Mouse (Mus musculus) midbrain, embryonic 14.5 days (tissue): Measurements from ENCODE around the gene Kansl1. TPM values are rescaled to one million over a fixed set of nuclear protein-coding genes. Genes with fewer than 3 reads are reported as not detected.

ENCODE experiments used
- ATAC-seq: fragments of 200-750 bp; cut with Nextera tagmentation; 2 replicates; pipeline ENCODE4 v1.8.0; 2017; ENCODE audit warnings: moderate number of reproducible peaks, moderate library complexity; ENCODE audit not compliant: low FRiP score, low TSS enrichment
- DNase-seq: peaks from one replicate; pipeline ENCODE4 v3.0.0-alpha.2; 2015
- H3K27ac ChIP-seq: fragments of 300-500 bp; sonication (generic); replicated peaks from 2 replicates; pipeline ENCODE4 v1.5.1; 2014; ENCODE audit warnings: mild to moderate bottlenecking, low read depth, low read length, moderate library complexity
- H3K27me3 ChIP-seq: fragments of 300-500 bp; sonication (generic); 2 replicates; pipeline ENCODE4 v1.6.1; 2014; ENCODE audit warnings: low read length, control low read depth, mixed read lengths; ENCODE audit not compliant: control insufficient read depth, insufficient read depth
- H3K36me3 ChIP-seq: fragments of 300-500 bp; sonication (generic); 2 replicates; pipeline ENCODE4 v1.6.1; 2014; ENCODE audit warnings: low read length, control low read depth; ENCODE audit not compliant: control insufficient read depth, insufficient read depth
- H3K4me1 ChIP-seq: fragments of 300-500 bp; sonication (generic); 2 replicates; pipeline ENCODE4 v1.6.1; 2014; ENCODE audit warnings: mild to moderate bottlenecking, antibody characterized with exemption, low read length, control low read depth; ENCODE audit not compliant: control insufficient read depth, insufficient read depth
- H3K4me2 ChIP-seq: fragments of 300-500 bp; sonication (generic); 2 replicates; pipeline ENCODE4 v1.6.1; 2014; ENCODE audit warnings: mild to moderate bottlenecking, low read length, moderate library complexity
- H3K4me3 ChIP-seq: fragments of 300-500 bp; sonication (generic); replicated peaks from 2 replicates; pipeline ENCODE4 v1.5.1; 2014; ENCODE audit warnings: low read depth, low read length
- H3K9ac ChIP-seq: fragments of 300-500 bp; sonication (generic); replicated peaks from 2 replicates; pipeline ENCODE4 v1.6.1; 2014; ENCODE audit warnings: mild to moderate bottlenecking, low read length, moderate library complexity
- H3K9me3 ChIP-seq: fragments of 300-500 bp; sonication (generic); 2 replicates; pipeline ENCODE4 v1.6.1; 2016; ENCODE audit warnings: low read length, control low read depth, mixed read lengths; ENCODE audit not compliant: control insufficient read depth
- WGBS: fragments of 180-500 bp; shearing (Covaris S2); extraction: QIAGEN DNeasy Blood & Tissue Kit; methylation state at CpG from one replicate; pipeline ENCODE4 v1.1.7; 2014; 5-methylcytosine and 5-hydroxymethylcytosine counted together
- polyA plus RNA-seq: library from polyadenylated mRNA; unstranded; fragments of >200 nt; fragmentation: Nextera tagmentation; extraction: Ambion mirVana; gene quantifications from 2 replicates; pipeline ENCODE4 v1.2.1, GENCODE M21; 2014

Kansl1 gene
- polyA plus RNA-seq, 1 experiment from 2014 or later: 39.2 TPM

DNA sequence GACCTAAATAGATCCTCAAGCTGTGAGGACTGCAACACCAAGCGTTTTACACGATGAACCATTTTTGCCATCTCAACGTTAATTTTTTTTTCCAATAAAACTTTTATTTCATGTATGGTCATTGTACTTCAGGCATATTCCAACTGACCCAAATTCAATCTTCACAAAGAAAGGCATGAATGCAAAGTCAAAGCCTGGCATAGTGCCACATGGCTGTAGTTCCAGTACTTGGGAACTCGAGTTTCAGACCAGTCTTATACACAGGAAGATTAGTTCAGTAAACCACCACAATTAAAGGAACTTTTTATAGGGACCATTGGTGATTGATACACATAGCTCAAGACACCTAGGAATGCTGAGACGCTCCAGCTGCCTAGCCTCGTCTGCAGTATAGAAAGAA is 75.5 kb downstream of the Kansl1 start:
- no peaks in the 10 kb centered on the region for H3K4me1 ChIP-seq
- H3K4me3 ChIP-seq: no peak overlapping the region
- ATAC-seq (no peak), DNase-seq (peak; percentile 17)
- no peaks in the 10 kb centered on the region; the same call in 1 of the 2 replicates for H3K36me3 ChIP-seq
- WGBS: 85% methylated on average over 6 of the region's 6 CpGs
- no peaks in the 10 kb centered on the region for H3K9me3 ChIP-seq
- H3K27ac ChIP-seq: no peak overlapping the region
- no peaks in the 10 kb centered on the region for H3K27me3 ChIP-seq
- no peak overlapping the region for H3K4me2 ChIP-seq
- H3K9ac ChIP-seq: no peak overlapping the region

DNA sequence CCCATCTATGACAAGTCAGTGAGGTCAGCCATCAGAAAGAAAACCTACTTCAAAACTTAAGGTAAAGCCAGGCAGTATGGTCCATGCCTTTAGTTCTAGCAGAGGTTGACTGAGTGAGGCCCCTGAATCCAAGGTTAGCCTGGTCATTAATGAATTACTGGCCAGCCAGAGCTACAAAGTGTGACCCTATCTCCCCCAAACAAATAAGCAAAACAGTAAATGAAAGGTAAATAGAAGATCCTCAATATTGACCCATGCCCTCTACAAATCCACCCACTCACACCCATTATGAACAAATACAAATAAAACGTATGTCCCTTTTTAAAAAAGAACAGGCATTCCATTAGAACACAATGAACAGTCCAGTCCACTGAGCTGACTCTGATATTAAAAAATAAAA is 76.5 kb downstream of the Kansl1 start:
- Histone ChIP-seq H3K27me3 (no peaks in the 10 kb centered on the region), H3K4me2 (no peak overlapping the region), H3K9me3 (no peaks in the 10 kb centered on the region), H3K9ac (no peak overlapping the region), H3K4me3 (no peak overlapping the region), H3K36me3 (no peaks in the 10 kb centered on the region; the same call in 1 of the 2 replicates), H3K27ac (no peak overlapping the region), H3K4me1 (no peaks in the 10 kb centered on the region)
- ATAC-seq (no peak), DNase-seq (no peak)
- 83% methylated on average over 1 of the region's 1 CpGs for WGBS

DNA sequence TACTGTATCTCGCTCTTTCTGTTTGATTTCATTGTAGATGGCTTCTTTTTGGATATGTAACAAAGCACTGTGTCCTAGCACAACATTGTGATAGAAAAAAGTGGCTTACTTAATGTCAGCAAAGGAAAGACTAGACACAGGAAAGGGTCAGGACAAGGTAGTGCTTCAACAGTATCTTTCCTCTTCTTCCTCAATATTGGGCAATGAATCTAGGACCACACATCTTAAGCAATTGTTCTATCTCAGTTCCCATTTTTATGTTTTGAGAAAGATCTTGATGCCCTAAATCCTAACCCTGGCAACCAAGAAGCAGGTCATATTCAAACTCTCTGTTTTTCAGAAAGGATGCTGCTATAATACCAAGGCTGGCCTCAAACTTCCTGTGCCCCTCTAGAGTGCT is 81.4 kb downstream of the Kansl1 start:
- WGBS: 95% methylated on average over 1 of the region's 1 CpGs

DNA sequence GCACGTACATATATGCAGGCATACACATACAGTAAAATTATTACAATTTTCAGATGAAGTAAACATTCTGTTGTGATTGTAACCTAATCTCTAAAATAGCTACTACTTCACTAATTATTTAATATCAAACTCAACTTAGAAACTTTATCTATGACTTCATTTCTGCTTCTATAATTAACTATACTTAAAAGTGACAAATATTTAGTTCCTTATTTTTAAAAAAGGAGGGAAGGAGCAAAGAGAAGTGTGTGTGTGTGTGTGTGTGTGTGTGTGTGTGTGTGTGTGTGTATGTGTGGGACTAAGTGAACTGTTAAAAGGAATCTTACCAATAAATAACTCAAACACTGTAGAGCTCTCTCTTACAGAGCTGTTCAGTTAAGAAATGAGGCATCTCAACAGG is 82.1 kb downstream of the Kansl1 start:
- no peak overlapping the region for H3K4me2 ChIP-seq
- DNase-seq (no peak), ATAC-seq (no peak)
- H3K4me3 ChIP-seq: no peak overlapping the region
- no peaks in the 10 kb centered on the region for H3K4me1 ChIP-seq
- no peak overlapping the region for H3K27ac ChIP-seq
- H3K36me3 ChIP-seq: no peaks in the 10 kb centered on the region
- 96% methylated on average over 1 of the region's 1 CpGs for WGBS
- H3K9me3 ChIP-seq: no peaks in the 10 kb centered on the region
- no peak overlapping the region for H3K9ac ChIP-seq
- H3K27me3 ChIP-seq: no peaks in the 10 kb centered on the region

More for the DNA sequence above, 81.4 kb downstream of the Kansl1 start:
- Histone ChIP-seq H3K9ac (no peak overlapping the region), H3K36me3 (no peaks in the 10 kb centered on the region), H3K27me3 (no peaks in the 10 kb centered on the region), H3K4me2 (no peak overlapping the region), H3K4me3 (no peak overlapping the region), H3K4me1 (no peaks in the 10 kb centered on the region), H3K27ac (no peak overlapping the region), H3K9me3 (no peaks in the 10 kb centered on the region)
- ATAC-seq: no peak
- no peak for DNase-seq

DNA sequence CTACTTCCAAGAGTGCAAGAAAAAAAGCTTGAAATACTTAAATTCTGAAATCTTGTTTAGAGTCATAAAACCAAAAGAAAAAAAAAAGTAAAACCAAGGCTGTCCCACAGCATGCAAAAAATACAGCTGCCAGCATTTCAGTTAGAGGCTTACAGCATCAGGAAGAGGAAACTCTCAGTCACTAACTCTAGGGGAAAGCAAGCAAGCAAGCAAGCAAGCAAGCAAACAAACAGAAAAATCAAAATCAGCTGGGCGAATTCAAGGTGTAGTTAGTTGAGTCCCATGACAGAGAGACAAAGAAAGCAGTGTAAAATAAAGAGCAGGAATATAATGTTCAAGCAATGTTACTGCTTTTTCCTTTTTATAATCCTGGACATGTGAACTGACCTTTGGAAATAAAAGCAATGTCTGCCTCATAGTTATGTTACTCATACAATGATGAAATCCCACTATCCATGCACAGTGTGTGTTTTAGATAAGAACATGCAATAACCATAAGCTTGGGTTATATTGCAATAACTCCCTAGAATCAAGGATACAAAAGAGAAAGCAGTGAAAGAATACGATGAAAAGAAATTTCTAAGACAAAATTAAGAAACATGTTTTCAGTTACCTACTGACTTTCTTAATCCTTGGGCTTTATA is 85.4 kb downstream of the Kansl1 start:
- H3K27me3 ChIP-seq: no peaks in the 10 kb centered on the region
- no peaks in the 10 kb centered on the region for H3K36me3 ChIP-seq
- H3K4me3 ChIP-seq: no peak overlapping the region
- H3K9me3 ChIP-seq: no peaks in the 10 kb centered on the region
- no peaks in the 10 kb centered on the region for H3K4me1 ChIP-seq
- 94% methylated on average over 2 of the region's 2 CpGs for WGBS
- no peak overlapping the region for H3K9ac ChIP-seq
- no peak for ATAC-seq
- H3K27ac ChIP-seq: 0 out of 2 replicates have a peak overlapping the region, but pooled peaks have one; percentile 20
- H3K4me2 ChIP-seq: no peak overlapping the region
- no peak for DNase-seq

DNA sequence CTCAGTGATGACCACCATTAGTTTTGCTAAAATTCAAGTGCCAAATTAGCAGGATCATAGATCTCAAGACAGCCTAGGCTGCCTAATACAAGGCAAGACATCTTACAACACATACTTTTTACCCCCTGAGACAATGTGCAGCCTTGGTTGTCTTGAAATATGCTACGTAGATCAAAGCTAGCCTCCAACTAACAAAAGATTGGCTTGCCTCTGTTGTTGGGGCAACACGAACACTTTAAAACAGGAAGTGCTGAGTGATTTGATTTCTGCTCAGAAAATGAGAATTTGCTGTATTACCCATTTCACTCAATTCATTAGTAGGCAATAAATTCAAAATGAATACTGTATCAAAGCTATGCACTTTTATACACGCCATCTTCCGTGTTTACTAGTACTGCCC is 86.8 kb downstream of the Kansl1 start:
- WGBS: 84% methylated on average over 4 of the region's 4 CpGs
- no peaks in the 10 kb centered on the region for H3K36me3 ChIP-seq

DNA sequence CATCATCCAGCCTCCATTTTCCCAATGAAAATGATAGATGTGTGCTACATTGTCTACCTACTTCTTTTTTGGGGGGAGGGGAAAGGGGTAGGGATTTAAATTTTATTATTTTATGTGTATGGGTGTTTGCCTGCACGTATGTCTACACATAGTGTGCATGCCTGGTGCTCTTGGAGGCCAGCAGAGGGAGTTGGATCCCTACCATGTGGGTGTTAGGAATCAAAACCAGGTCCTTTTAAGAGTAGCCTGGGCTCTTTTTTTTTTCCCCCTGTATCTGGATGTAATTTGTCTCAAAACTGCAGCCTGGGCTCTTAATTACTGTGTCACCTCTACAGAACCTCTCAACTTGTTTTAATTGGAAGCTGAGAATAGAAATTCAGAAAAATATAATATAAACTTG is 89.0 kb downstream of the Kansl1 start:
- Histone ChIP-seq H3K27me3 (no peaks in the 10 kb centered on the region), H3K27ac (no peak overlapping the region), H3K4me2 (no peak overlapping the region), H3K9me3 (no peaks in the 10 kb centered on the region), H3K36me3 (0 out of 2 replicates have a peak, but pooled peaks cover 4% of the 10 kb centered on the region), H3K4me1 (no peaks in the 10 kb centered on the region), H3K4me3 (no peak overlapping the region), H3K9ac (no peak overlapping the region)
- no peak for ATAC-seq
- DNase-seq: peak; percentile 17
- 79% methylated on average over 1 of the region's 1 CpGs for WGBS

More for the DNA sequence above, 86.8 kb downstream of the Kansl1 start:
- Histone ChIP-seq H3K9me3 (no peaks in the 10 kb centered on the region), H3K4me3 (no peak overlapping the region), H3K9ac (no peak overlapping the region), H3K27ac (no peak overlapping the region), H3K4me1 (no peaks in the 10 kb centered on the region), H3K4me2 (no peak overlapping the region), H3K27me3 (no peaks in the 10 kb centered on the region)
- ATAC-seq (no peak), DNase-seq (no peak)

DNA sequence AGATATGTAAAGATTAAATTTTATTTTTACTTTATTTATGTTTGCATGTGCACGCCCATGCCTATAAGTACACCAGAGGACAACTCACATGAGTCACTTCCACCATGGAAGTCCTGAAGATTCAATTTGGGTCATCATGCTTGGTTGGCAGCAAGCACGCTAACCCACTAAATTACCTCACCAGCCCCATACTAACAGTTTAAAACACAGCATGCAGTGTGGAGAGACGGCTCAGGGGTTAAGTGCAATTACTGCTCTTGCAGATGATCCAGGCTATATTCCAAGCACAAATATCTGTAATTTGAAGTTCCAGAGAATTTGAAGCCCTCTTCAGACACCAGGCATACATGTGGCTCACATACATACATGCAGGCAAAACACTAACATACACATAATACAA is 92.4 kb downstream of the Kansl1 start:
- no peak for DNase-seq
- ATAC-seq: no peak
- Histone ChIP-seq H3K36me3 (0 out of 2 replicates have a peak, but pooled peaks cover 4% of the 10 kb centered on the region), H3K27ac (no peak overlapping the region), H3K27me3 (no peaks in the 10 kb centered on the region), H3K4me2 (no peak overlapping the region), H3K4me1 (no peaks in the 10 kb centered on the region), H3K4me3 (no peak overlapping the region), H3K9me3 (no peaks in the 10 kb centered on the region), H3K9ac (no peak overlapping the region)
- WGBS: 95% methylated on average over 3 of the region's 3 CpGs

DNA sequence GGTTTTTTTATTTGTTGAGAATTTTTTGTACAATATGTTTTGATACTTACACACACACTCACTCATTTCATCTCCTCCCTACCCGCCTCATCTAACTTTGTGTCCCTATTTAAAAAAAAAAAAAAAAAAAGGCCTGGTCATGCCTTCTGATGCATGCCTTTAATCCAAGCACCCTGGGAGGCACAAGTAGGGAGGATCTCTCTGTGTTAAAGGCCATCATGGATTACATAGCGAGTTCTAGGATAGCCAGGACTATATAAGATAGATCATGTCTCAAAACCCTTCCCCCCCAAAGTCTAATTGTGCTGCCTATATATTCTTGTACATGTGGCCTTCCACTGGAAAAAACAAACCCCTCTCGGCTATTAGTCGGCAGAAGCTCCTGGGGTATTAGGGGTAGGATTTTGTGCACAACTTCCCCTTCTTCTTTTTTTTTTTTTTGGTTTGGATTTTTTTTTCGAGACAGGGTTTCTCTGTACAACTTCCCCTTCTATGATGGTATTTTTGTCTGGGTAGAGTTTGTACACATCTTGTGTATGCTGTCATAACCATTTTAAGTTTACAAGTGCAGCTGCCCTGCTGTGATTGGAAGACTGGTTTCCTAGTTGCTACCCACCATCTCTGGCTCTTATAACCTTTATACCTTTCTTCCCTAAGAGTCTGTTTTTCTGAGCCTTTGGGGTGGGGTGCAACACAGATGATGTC is 101.0 kb downstream of the Kansl1 start:
- ATAC-seq: no peak
- H3K36me3 ChIP-seq: peaks cover 10% of the 10 kb centered on the region
- WGBS: 89% methylated on average over 5 of the region's 5 CpGs

More for the DNA sequence above, 101.0 kb downstream of the Kansl1 start:
- Histone ChIP-seq H3K4me2 (no peak overlapping the region), H3K9ac (no peak overlapping the region), H3K4me3 (no peak overlapping the region), H3K27me3 (no peaks in the 10 kb centered on the region), H3K9me3 (no peaks in the 10 kb centered on the region), H3K4me1 (no peaks in the 10 kb centered on the region), H3K27ac (no peak overlapping the region)
- DNase-seq: no peak
